ENCODE assay signal across 11 mouse cellular contexts in genomic region chr8:77487590-77488214, GRCm38 (mm10). TPM values are rescaled to one million over a fixed set of nuclear protein-coding genes. Genes with fewer than 3 reads are reported as not detected.
DNase-seq lines count a peak whose midpoint lies in the region; ATAC-seq and TF ChIP-seq lines count a peak whose summit lies in the region.
"Had no signal": no experiment of that assay in that cellular context is flagged by ENCODE, and none has a peak within 500 bp of the region (broad histone marks: within the 10 kb centered on the region; RNA-seq: fewer than 3 reads in every experiment).

No protein-coding gene starts in this region.

- no peak for TF ChIP-seq POLR2A in small intestine, adult 2 months (IDR thresholded peaks at IDR 0.05; ENCODE audit: low read depth, low read length)

- no peak for TF ChIP-seq CTCF in small intestine, adult 2 months (IDR thresholded peaks at IDR 0.05; ENCODE audit: extremely low read depth, insufficient read length, insufficient replicate concordance, low read depth, low read length)

- H3K9me3 ChIP-seq in lung, embryonic 15.5 days: no peaks in the 10 kb centered on the region
- H3K9me3 ChIP-seq in heart, embryonic 15.5 days (replicated peaks): no peaks in the 10 kb centered on the region
- H3K9me3 ChIP-seq: embryonic facial prominence, embryonic 12.5 days had no signal

- H3K36me3 ChIP-seq in lung, embryonic 15.5 days: no peaks in the 10 kb centered on the region
- H3K36me3 ChIP-seq in heart, embryonic 15.5 days: no peaks in the 10 kb centered on the region
- no peaks in the 10 kb centered on the region for H3K36me3 ChIP-seq in small intestine, adult 2 months (ENCODE audit: control insufficient read depth, insufficient read depth, low read length)
- H3K36me3 ChIP-seq: embryonic facial prominence, embryonic 12.5 days had no signal

- H3K27ac ChIP-seq in lung, embryonic 15.5 days: peak overlapping the region; percentile 84
- H3K27ac ChIP-seq in heart, embryonic 15.5 days: peak overlapping the region; percentile 70
- peak overlapping the region; percentile 38 for H3K27ac ChIP-seq in small intestine, adult 2 months (ENCODE audit: insufficient read depth, low read depth, low read length)
- H3K27ac ChIP-seq: embryonic facial prominence, embryonic 12.5 days had no signal

- 53% methylated on average over 10 of the region's 10 CpGs for WGBS in lung, embryonic 15.5 days
- 52% methylated on average over 10 of the region's 10 CpGs for WGBS in heart, embryonic 15.5 days
- WGBS in small intestine, adult 2 months: 63% methylated on average over 10 of the region's 10 CpGs

- no peak overlapping the region for H3K4me3 ChIP-seq in lung, embryonic 15.5 days
- H3K4me3 ChIP-seq in heart, embryonic 15.5 days: no peak overlapping the region
- H3K4me3 ChIP-seq in small intestine, adult 2 months (ENCODE audit: low read depth, low read length): no peak overlapping the region
- H3K4me3 ChIP-seq: embryonic facial prominence, embryonic 12.5 days had no signal

- no peak for ATAC-seq in lung, embryonic 15.5 days (ENCODE audit: borderline replicate concordance, extremely low read depth, low FRiP score, low TSS enrichment)
- no peak for ATAC-seq in heart, embryonic 15.5 days (replicated peaks; ENCODE audit: insufficient number of reproducible peaks, insufficient read depth, low FRiP score, low read depth)
- ATAC-seq in activated CD4-positive, CD25-positive, alpha-beta regulatory T cell, adult 4 months: no peak
- ATAC-seq: CD4-positive, CD25-positive, alpha-beta regulatory T cell, adult 4 months had no signal

- peaks cover 74% of the 10 kb centered on the region for H3K4me1 ChIP-seq in lung, embryonic 15.5 days
- H3K4me1 ChIP-seq in heart, embryonic 15.5 days (replicated peaks): peaks cover 93% of the 10 kb centered on the region
- H3K4me1 ChIP-seq in small intestine, adult 2 months (ENCODE audit: control insufficient read depth, insufficient read depth, insufficient read length, low read length): peaks cover 7% of the 10 kb centered on the region; the same call in 1 of the 2 replicates

- H3K9ac ChIP-seq in lung, embryonic 15.5 days: no peak overlapping the region
- no peak overlapping the region; the same call in 1 of the 2 replicates for H3K9ac ChIP-seq in heart, embryonic 15.5 days
- H3K9ac ChIP-seq: embryonic facial prominence, embryonic 12.5 days had no signal

- no peaks in the 10 kb centered on the region for H3K27me3 ChIP-seq in lung, embryonic 15.5 days
- H3K27me3 ChIP-seq in heart, embryonic 15.5 days: no peaks in the 10 kb centered on the region
- no peaks in the 10 kb centered on the region for H3K27me3 ChIP-seq in small intestine, adult 2 months (ENCODE audit: control insufficient read depth, insufficient read depth, low read length)
- H3K27me3 ChIP-seq: embryonic facial prominence, embryonic 12.5 days had no signal

- no peak overlapping the region for H3K4me2 ChIP-seq in lung, embryonic 15.5 days
- no peak overlapping the region for H3K4me2 ChIP-seq in heart, embryonic 15.5 days
- H3K4me2 ChIP-seq: embryonic facial prominence, embryonic 12.5 days had no signal

- peak; percentile 37 to 51 for DNase-seq in adrenal gland, postnatal 36 days
- no peak for DNase-seq in adrenal gland, postnatal 25 days
- DNase-seq in lung, adult 18-20 months: no peak
- DNase-seq in thymus, postnatal 14 days: no peak
- DNase-seq: layer of hippocampus, postnatal 36 days had no signal

RNA-seq across cellular contexts. Expression of gene Arhgap10, which starts 30.1 kb away (rescaled TPM):
- 10 to 100 TPM; 18.5 to 28.0 TPM for total RNA-seq in adrenal gland, postnatal 36 days (2021)
- 28.9 and 34.3 TPM in 2 replicates for total RNA-seq in adrenal gland, postnatal 25 days (2021)
- 23.0 and 23.8 TPM in 2 replicates for polyA plus RNA-seq in lung, embryonic 15.5 days (2015; fragmentation: Nextera tagmentation; extraction: Ambion mirVana)
- polyA plus RNA-seq in heart, embryonic 15.5 days (2015; fragmentation: Nextera tagmentation; extraction: Ambion mirVana): 26.6 and 29.3 TPM in 2 replicates
- 3.4 and 4.0 TPM in 2 replicates for polyA plus RNA-seq in small intestine, adult 2 months (2012; rRNA removed)
- polyA plus RNA-seq in activated CD4-positive, CD25-positive, alpha-beta regulatory T cell, adult 4 months (2017; shearing (Covaris generic)): 1 to 10 TPM; 2.1 to 2.9 TPM

Comparison
In these comparisons a context has a peak if more than half of its experiments do, and no peak if none do; other contexts are left out.
1. DNase-seq: peak in adrenal gland, postnatal 36 days (2 of 2); none in adrenal gland, postnatal 25 days (single experiment), lung, adult 18-20 months (0 of 2) and thymus, postnatal 14 days (single experiment).
2. Peak in every context shown above with its lines, with median percentiles within 50 percentile points of each other: H3K27ac ChIP-seq.